Mouse (Mus musculus) cerebellum, adult 18-20 months (tissue): ENCODE measurements around the gene Kat2b.
A peak's percentile ranks its signal among the peaks of the same experiment; 100 is the strongest.
"Not testable (repeated sequence)": the region's sequence is repeated elsewhere in the genome, so short reads cannot be mapped to it uniquely, and the experiment has no call there.

Experiments used
- DNase-seq, 2 experiments: peaks; one replicate each; pipeline ENCODE4 v3.0.0; 2021

Gene Kat2b

DNA sequence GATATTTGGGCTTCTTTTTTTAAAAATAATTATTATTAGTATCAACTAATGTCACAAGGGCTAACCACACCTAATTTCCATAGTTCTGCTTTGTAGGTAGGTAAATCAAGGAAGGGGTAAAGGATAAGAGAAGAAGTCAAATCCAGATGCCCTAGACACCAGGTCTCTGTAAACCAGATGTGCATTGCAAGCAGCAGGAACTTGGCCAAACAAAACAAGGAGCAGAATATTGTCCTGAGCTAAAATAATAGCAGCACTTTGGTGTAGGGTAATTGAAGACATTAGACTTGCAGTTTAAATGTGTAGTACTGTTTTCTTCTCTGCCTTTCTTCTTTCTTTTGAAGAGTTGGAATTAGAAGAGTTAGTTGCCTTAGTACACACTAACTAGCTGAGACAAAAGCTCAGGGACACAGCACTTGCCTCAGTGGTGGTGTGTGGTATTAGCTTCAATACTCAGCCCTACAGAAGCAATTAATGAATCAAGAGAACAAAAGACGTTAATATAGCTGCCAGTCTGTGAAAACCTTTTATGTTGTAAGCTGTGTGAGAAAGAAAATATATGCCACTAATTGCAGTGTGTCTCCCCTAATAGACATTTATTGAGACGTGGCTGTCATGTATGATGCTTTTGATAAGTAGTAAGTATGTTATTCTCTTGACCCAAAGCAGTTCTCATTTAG lies 98.2 kb downstream of the Kat2b start:
- no peak for DNase-seq

DNA sequence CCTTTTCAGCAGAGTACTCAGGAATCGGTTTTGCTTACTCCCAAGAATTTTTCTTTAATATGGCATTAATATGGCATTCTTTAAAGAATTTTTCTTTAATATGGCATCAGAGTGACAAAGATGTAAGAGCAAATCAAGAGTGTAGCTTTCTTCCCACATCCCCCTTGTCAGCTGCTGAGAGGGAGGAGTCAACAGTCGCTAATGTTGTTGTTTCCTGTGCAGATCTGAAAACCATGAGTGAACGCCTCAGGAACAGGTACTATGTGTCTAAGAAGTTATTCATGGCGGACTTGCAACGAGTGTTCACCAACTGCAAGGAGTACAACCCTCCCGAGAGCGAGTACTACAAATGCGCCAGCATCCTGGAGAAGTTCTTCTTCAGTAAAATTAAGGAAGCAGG lies 103.8 kb downstream of the Kat2b start:
- no peak for DNase-seq

DNA sequence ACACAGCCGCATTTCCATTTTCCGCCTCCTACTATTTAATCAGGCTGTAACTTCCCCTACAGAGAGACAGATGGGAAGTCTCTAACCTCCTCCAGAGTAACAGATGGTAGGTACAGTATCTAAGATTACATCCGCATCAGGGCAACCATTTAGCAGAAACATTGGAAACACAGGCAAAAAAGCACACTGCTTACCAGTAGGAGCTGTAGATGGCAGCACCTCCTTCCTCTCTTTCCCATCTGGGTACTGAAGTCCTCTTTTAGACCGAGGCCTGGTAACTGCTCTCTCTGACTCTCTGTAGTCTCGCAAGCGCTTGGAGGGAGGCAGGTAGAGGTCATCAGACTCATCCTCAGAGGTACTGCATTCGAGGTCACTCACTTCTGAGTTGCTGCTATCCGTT lies 112.1 kb downstream of the Kat2b start:
- peak; percentile 74 to 85 for DNase-seq

DNA sequence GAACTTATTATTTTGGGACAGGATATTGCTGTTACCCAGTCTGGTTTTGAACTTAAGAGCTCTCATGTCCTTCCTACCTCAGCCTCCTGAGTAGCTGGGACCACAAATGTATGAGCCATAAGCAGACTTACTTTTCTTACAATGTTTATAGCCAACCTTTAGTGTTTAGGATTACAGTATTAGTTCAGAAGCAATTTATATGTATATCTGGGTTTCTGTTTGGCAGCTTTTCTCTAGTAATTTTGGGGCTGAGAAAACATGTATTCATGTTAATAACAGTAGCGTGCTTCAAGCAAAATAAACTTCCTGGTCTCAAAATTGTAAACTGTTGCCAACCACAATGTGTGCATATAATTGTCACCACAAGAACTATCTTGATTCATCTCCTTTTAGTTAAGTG lies 121.7 kb downstream of the Kat2b start:
- no peak for DNase-seq

DNA sequence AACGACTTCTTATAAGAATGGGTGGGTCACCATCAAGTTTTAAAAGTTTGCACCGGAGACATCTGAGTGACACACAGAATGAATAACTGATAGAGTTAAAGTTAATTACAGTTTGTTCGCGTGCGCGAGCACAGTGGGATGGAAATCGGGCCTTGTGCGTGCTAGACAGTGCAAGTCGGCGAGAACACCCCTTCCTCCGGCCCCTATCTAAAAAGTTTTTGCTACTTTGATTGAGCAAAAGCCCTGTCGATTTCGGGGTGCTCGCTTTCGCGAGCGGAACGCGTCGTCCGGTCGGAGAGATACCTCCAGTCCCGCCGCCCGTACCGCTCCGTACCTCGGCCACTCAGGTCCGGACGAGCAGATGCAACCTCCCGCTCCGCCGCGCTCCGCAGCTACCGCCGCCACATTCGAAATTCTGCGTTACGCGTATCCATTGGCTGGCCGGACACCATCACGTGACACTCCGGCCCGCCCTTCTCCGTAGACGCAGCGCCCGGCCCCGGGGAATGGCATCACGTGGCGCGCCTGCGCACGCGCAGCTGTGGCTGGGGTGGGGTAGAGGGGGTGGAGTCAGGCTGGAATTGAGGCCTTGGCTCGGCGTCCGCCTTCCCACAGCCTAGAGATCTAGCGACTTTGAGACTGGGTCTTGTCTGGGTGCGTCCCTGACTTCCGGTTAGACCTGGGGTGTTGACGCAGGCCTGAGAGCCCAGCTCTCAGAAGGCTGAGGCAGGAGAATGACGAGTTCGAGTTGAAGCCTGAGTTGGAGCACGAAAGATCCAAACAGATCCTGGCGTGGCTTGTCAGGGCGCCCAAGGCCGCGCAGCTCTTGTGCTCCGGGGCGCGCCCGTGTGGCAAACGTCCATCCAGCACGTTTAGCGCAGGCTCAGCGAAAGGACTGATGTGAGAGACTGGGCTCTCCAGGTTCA lies 122.5 kb downstream of the Kat2b start, which contains the start of gene Sgo1:
Gene Sgo1, minus strand, starts transcription at position 457 of the 926 bp plus-strand sequence.
- DNase-seq, result peak; percentile 96

DNA sequence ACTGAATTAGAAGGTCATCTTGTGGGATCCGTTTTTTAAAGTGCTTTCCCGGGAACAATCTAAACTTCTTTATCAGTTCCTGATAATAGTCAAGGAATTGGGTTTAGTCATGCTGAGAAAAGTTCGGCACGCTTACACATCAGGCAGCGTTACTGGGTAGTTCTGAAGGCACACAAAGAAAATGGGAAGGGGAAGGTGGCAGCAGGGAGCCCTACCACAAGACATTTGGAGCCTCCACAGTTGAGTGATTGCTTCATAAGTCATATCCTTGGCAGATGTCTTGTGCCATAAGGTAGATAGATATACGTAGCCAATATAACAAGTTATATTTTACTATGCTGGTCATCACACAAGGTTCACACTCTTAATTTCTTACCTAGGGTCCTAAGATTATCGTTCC lies 123.3 kb downstream of the Kat2b start:
- no peak for DNase-seq

DNA sequence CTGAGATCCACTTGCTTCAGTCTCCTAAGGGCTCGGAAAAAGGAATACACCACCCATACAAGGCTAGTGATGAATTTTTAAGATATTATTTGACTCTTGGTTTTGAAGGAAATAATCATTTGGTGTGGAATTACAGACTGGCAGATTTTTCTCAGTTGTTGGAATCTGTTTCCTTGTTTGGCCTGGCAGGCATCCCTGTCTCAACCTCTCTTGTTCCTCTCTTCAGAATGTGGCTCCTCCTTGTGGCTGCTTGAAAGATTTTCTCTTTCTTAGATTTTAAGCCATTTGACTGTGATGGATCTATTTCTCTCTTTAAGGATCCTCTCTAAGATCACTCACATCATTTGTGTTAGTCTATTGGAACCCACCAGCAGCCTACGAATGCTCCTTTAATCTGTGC lies 127.4 kb downstream of the Kat2b start:
- DNase-seq, result peak; percentile 61 to 67

DNA sequence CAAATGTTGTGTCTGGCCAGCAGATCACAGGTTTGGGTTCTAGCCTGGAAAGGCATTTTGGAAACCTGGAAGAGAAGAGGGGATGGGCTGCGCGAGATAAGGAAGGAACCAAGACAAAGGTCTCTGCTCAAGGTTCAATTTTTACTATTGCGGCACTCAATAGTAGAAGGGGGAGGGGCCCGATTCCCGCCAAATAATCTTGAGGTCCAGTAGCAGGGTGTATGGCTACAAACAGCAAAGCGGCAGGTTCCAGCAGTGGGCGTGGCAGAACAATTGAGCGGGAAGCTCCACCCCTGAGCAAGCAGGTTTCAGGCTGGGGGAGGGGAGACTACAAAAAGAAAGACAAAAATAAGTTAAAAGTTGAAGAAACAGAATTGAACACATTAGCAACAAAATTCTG lies 130.9 kb downstream of the Kat2b start:
- not testable (repeated sequence) for DNase-seq

DNA sequence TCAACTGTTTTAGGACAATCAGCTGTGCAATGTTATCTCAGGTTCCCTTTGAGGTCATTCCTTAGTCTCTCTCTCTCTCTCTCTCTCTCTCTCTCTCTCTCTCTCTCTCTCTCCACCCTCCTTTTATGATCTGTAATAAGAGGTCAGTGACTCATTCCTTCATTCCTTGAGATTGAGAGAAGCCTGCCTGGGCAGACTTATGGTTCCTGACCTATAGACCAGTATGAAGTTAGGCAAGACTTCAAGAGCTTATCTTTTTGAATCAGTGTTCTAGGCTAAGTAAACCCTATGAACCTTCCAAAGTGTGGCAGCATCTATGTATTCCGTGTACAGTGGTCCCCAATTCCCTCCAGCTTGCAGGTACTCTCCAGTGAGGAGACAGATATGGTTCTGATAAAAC lies 147.8 kb downstream of the Kat2b start:
- no peak for DNase-seq

DNA sequence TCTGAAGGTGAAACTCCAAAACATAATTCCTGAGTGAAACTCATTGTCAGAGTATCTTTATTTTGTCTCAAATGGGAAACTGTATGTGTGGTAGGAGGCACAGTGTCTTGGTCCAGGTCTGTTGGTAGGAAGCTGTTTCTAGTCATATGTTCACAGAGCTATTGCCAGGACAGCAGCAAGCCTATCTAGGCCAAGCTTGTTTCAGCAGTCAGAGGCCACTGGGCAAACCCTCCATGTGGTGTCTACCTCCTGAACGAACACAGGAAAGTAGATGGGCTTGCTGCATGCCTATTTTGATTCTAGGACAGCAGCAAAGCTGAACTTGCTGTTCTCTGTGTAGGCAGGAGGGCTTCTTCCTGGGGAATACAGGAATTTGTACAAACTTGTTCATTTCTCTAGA lies 148.5 kb downstream of the Kat2b start:
- peak; percentile 26 to 45 for DNase-seq

DNA sequence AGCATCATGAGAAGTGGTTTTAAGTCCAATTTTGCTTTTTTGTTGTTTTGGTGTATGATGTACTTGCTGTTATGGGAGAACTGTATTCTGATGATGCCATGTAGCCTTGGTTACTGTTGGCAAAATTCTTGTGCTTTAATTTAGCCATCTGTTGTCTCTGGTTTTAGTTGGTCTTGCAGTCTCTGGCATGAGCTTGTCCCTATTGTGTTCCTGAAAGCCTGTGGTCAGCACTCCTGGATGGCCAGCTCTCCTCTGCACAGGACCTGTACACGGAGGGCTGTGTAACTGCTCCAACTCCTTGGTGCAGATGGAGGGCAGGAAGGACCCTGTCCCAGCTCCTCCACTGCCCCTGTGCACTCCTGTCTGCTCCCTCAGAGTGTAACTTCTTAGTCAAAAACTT lies 151.8 kb downstream of the Kat2b start:
- DNase-seq, result peak; percentile 35 to 41

DNA sequence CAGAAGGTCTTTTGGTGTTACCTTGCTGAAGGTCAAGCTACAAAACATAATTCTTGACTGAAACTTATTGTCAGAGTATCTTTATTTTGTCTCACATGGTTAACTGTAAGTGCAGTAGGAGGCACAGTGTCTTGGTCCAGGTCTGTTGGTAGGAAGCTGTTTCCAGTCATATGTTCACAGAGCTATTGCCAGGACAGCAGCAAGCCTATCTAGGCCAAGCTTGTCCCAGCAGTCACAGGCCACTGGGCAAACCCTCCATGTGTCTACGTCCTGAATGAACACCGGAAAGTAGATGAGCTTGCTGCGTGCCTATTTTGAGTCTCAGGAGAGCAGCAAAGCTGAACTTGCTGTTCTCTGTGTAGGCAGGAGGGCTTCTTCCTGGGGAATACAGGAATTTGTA lies 152.3 kb downstream of the Kat2b start:
- DNase-seq, result peak; percentile 42 to 48
